Mouse (Mus musculus) adrenal gland, adult 18-20 months (tissue): ENCODE measurements at regions not wholly inside any gene's neighbourhood (a gene's known extent, or its start where the extent isn't known, plus 50 kb on each side); places are given as distances from the start of the nearest gene placed in this dataset.
"Not testable (repeated sequence)": the region's sequence is repeated elsewhere in the genome, so short reads cannot be mapped to it uniquely, and the experiment has no call there.

Experiments
- DNase-seq, 2 experiments: peaks; one replicate each; pipeline ENCODE4 v3.0.0; 2021 to 2022; ENCODE audit warnings: low spot score in 2 of 2

- DNase-seq, result no peak
These were observed 1299.3 kb downstream of the Zfp704 start for GRCm38 (mm10) chr3:8310379-8311128.

- DNase-seq, result no peak
These were observed 1302.6 kb downstream of the Zfp704 start for GRCm38 (mm10) chr3:8307296-8307695.

GRCm38 (mm10) chr3:8304784-8305183 is 1305.1 kb downstream of the Zfp704 start:
- DNase-seq, result no peak

- no peak for DNase-seq
These were observed 1316.8 kb downstream of the Zfp704 start for GRCm38 (mm10) chr3:8293036-8293435.

GRCm38 (mm10) chr3:8289558-8289957 is 1320.3 kb downstream of the Zfp704 start:
- no peak for DNase-seq

- DNase-seq, result no peak
These were observed 1321.4 kb downstream of the Zfp704 start for GRCm38 (mm10) chr3:8288437-8288836.

- no peak for DNase-seq
These were observed 1325.0 kb downstream of the Zfp704 start for GRCm38 (mm10) chr3:8284655-8285428.

- DNase-seq, result no peak
These were observed 1327.5 kb downstream of the Zfp704 start for GRCm38 (mm10) chr3:8282411-8282810.

- no peak for DNase-seq
These were observed 1333.2 kb downstream of the Zfp704 start for GRCm38 (mm10) chr3:8276661-8277060.

GRCm38 (mm10) chr3:8270935-8271298 is 1339.0 kb downstream of the Zfp704 start:
- no peak for DNase-seq

GRCm38 (mm10) chr3:8270009-8270934 is 1339.6 kb downstream of the Zfp704 start:
- no peak for DNase-seq

GRCm38 (mm10) chr3:8265783-8266182 is 1344.1 kb downstream of the Zfp704 start:
- no peak for DNase-seq

GRCm38 (mm10) chr3:8264366-8265033 is 1345.4 kb downstream of the Zfp704 start:
- DNase-seq, result no peak

GRCm38 (mm10) chr3:8257293-8257692 is 1352.6 kb downstream of the Zfp704 start:
- DNase-seq, result no peak

GRCm38 (mm10) chr3:8252311-8252710 is 1357.6 kb downstream of the Zfp704 start:
- no peak for DNase-seq

- DNase-seq, result no peak
These were observed 1361.0 kb downstream of the Zfp704 start for GRCm38 (mm10) chr3:8248911-8249310.

GRCm38 (mm10) chr3:8245822-8246221 is 1364.1 kb downstream of the Zfp704 start:
- DNase-seq, result peak; percentile 55 to 61

GRCm38 (mm10) chr3:8245195-8245789 is 1364.6 kb downstream of the Zfp704 start:
- peak; percentile 21 to 52 for DNase-seq

GRCm38 (mm10) chr3:8244526-8245194 is 1365.2 kb downstream of the Zfp704 start:
- DNase-seq, result not testable (repeated sequence)
